Mouse (Mus musculus): ENCODE measurements around the gene Gpatch8.

DNA sequence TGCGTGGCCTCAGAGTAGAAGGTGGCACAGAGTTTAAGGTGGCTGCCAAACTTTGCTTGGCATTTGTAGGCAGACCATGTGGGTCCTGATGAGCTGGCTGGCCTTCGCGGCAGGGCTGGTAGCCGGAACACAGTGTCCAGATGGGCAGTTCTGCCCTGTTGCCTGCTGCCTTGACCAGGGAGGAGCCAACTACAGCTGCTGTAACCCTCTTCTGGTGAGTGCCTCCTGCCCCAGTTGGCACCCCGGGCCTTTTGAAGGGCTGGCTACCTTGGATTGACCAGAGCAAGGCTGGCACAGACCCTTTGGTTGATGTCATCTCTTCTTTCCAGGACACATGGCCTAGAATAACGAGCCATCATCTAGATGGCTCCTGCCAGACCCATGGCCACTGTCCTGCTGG lies 123.3 kb downstream of the Gpatch8 start:
- TF ChIP-seq GATA1 (IDR thresholded peaks at IDR 0.05; ENCODE audit: low read length) (no peak), TAL1 (IDR thresholded peaks at IDR 0.05; ENCODE audit: low read length) (no peak)
